Mouse (Mus musculus) brain, embryonic 14.5 days (tissue): ENCODE results near the gene Haus2.
"Not testable (repeated sequence)": the region's sequence is repeated elsewhere in the genome, so short reads cannot be mapped to it uniquely, and the experiment has no call there.

Source experiments
- CTCF ChIP-seq: fragments of 200-500 bp; IDR thresholded peaks from 2 replicates; pipeline ENCODE4 v1.5.1; 2012; ENCODE audit warnings: inconsistent platforms, mild to moderate bottlenecking, moderate library complexity, borderline replicate concordance; ENCODE audit not compliant: insufficient read depth, insufficient read length; ENCODE audit errors: extremely low read depth
- POLR2A ChIP-seq: fragments of 200-500 bp; IDR thresholded peaks from 2 replicates; pipeline ENCODE4 v1.6.1; 2012; ENCODE audit warnings: mild to moderate bottlenecking, inconsistent platforms, borderline replicate concordance; ENCODE audit not compliant: poor library complexity, insufficient read depth, insufficient read length, severe bottlenecking; ENCODE audit errors: extremely low read depth

- TF ChIP-seq POLR2A, CTCF: not testable (repeated sequence)
These were observed 44.5 kb upstream of the Haus2 start for GRCm38 (mm10) chr2:120564548-120565188.
